Mouse (Mus musculus) left cerebral cortex, postnatal 4 days (tissue): ENCODE data around the gene Acot5. TPM values are rescaled to one million over a fixed set of nuclear protein-coding genes. Genes with fewer than 3 reads are reported as not detected.
A peak's percentile ranks its signal among the peaks of the same experiment; 100 is the strongest.
"Not testable (repeated sequence)": the region's sequence is repeated elsewhere in the genome, so short reads cannot be mapped to it uniquely, and the experiment has no call there.

Source experiments
- DNase-seq: peaks from one replicate; pipeline ENCODE4 v3.0.0-alpha.2; 2022
- intact Hi-C: fragments of 180-260 bp; cut with DNase I; formaldehyde crosslinking; loops from one replicate; pipeline ENCODE4 v1.15.1; 2025
- total RNA-seq, 2 experiments: library from RNA; stranded (reverse); gene quantifications; 2 replicates each; pipeline ENCODE4 v1.2.3; 2021

The Acot5 gene
- total RNA-seq, 2 experiments from 2014 or later, result 0.44 to 0.52 TPM

GRCm38 (mm10) chr12:84053679-84054391 lies 15.3 kb upstream of the Acot5 start:
- intact Hi-C loops, result no loop called here
- peak; percentile 13 for DNase-seq

GRCm38 (mm10) chr12:84060946-84061345 lies 8.2 kb upstream of the Acot5 start:
- intact Hi-C loops, result no loop called here
- no peak for DNase-seq

GRCm38 (mm10) chr12:84062336-84062735 lies 6.8 kb upstream of the Acot5 start:
- DNase-seq, result no peak
- intact Hi-C loops, result no loop called here

- intact Hi-C loops, result no loop called here
- DNase-seq, result no peak
Measured at GRCm38 (mm10) chr12:84063228-84063627, 5.9 kb upstream of the Acot5 start.

GRCm38 (mm10) chr12:84063833-84064232 lies 5.3 kb upstream of the Acot5 start:
- intact Hi-C loops, result no loop called here
- no peak for DNase-seq

GRCm38 (mm10) chr12:84064621-84065020 lies 4.5 kb upstream of the Acot5 start:
- no peak for DNase-seq
- intact Hi-C loops, result no loop called here

- intact Hi-C loops, result no loop called here
- no peak for DNase-seq
Measured at GRCm38 (mm10) chr12:84067752-84068151, 1.4 kb upstream of the Acot5 start.

GRCm38 (mm10) chr12:84068296-84068695 lies 829 bp upstream of the Acot5 start:
- no peak for DNase-seq
- intact Hi-C loops, result no loop called here

- intact Hi-C loops, result not testable (repeated sequence)
- DNase-seq, result peak; percentile 23
Measured at GRCm38 (mm10) chr12:84069582-84069981, 457 bp downstream of the Acot5 start.

- intact Hi-C loops, result no loop called here
- no peak for DNase-seq
Measured at GRCm38 (mm10) chr12:84071696-84072095, 2.6 kb downstream of the Acot5 start.

- intact Hi-C loops, result no loop called here
- DNase-seq, result no peak
Measured at GRCm38 (mm10) chr12:84077371-84077990, 8.4 kb downstream of the Acot5 start.

GRCm38 (mm10) chr12:84083842-84084241 lies 14.7 kb downstream of the Acot5 start:
- DNase-seq, result no peak
- intact Hi-C loops, result no loop called here

GRCm38 (mm10) chr12:84084581-84084980 lies 15.5 kb downstream of the Acot5 start:
- DNase-seq, result no peak
- intact Hi-C loops, result no loop called here

- DNase-seq, intact Hi-C loops: not testable (repeated sequence)
Measured at GRCm38 (mm10) chr12:84094666-84095065, 25.5 kb downstream of the Acot5 start.

GRCm38 (mm10) chr12:84099605-84100004 lies 30.5 kb downstream of the Acot5 start:
- no peak for DNase-seq
- intact Hi-C loops, result no loop called here

GRCm38 (mm10) chr12:84100071-84100470 lies 30.9 kb downstream of the Acot5 start:
- intact Hi-C loops, result no loop called here
- DNase-seq, result no peak

GRCm38 (mm10) chr12:84100604-84101492 lies 31.7 kb downstream of the Acot5 start, which contains the start of gene Acot6:
Acot6 (plus strand) TSS chr12:84100654.
- DNase-seq, result peak; percentile 39
- intact Hi-C loops, result not testable (repeated sequence)

GRCm38 (mm10) chr12:84101493-84101845 lies 32.3 kb downstream of the Acot5 start:
- intact Hi-C loops, result no loop called here
- no peak for DNase-seq

- intact Hi-C loops, result no loop called here
- DNase-seq, result no peak
Measured at GRCm38 (mm10) chr12:84107012-84107411, 37.9 kb downstream of the Acot5 start.

GRCm38 (mm10) chr12:84107692-84108091 lies 38.6 kb downstream of the Acot5 start:
- no peak for DNase-seq
- intact Hi-C loops, result no loop called here

- no peak for DNase-seq
- intact Hi-C loops, result no loop called here
Measured at GRCm38 (mm10) chr12:84109924-84110323, 40.8 kb downstream of the Acot5 start.
